ENCODE assay signal across 13 mouse cellular contexts in genomic region chr12:84388774-84389400, GRCm38 (mm10). TPM values are rescaled to one million over a fixed set of nuclear protein-coding genes. Genes with fewer than 3 reads are reported as not detected.
DNase-seq lines count a peak whose midpoint lies in the region; ATAC-seq and TF ChIP-seq lines count a peak whose summit lies in the region.
"Had no signal": no experiment of that assay in that cellular context is flagged by ENCODE, and none has a peak within 500 bp of the region (broad histone marks: within the 10 kb centered on the region; RNA-seq: fewer than 3 reads in every experiment).

No protein-coding gene starts in this region.

- DNase-seq in kidney, adult 2 months: peak; percentile 46
- peak; percentile 53 for DNase-seq in thymus, postnatal 0 days (ENCODE audit: low spot score)
- DNase-seq in thymus, postnatal 25 days: no peak
- no peak for DNase-seq in layer of hippocampus, adult 8-10 months (ENCODE audit: low spot score in 2 of 2)
- DNase-seq in left cerebral cortex, postnatal 14 days (ENCODE audit: low spot score in 2 of 2): no peak
- DNase-seq: adrenal gland, postnatal 14 days; cerebellum, adult 9-10 months had no signal

- WGBS in kidney, adult 2 months: 54% methylated on average over 14 of the region's 14 CpGs
- WGBS in kidney, embryonic 16.5 days: 67% methylated on average over 14 of the region's 14 CpGs
- 81% methylated on average over 14 of the region's 14 CpGs for WGBS in hindbrain, embryonic 13.5 days

- no peak overlapping the region for H3K4me3 ChIP-seq in kidney, adult 2 months (ENCODE audit: insufficient read depth, low read depth, low read length)
- no peak overlapping the region for H3K4me3 ChIP-seq in kidney, embryonic 16.5 days (ENCODE audit: low read length)
- H3K4me3 ChIP-seq in hindbrain, embryonic 13.5 days: no peak overlapping the region

- TF ChIP-seq CTCF in kidney, adult 2 months (conservative IDR thresholded peaks at IDR 0.05; ENCODE audit: insufficient read depth, insufficient read length, low read depth, low read length): no peak

- H3K27me3 ChIP-seq in kidney, adult 2 months (replicated peaks; ENCODE audit: control insufficient read depth, insufficient read depth, low read length): no peaks in the 10 kb centered on the region
- no peaks in the 10 kb centered on the region for H3K27me3 ChIP-seq in kidney, embryonic 16.5 days (ENCODE audit: insufficient read depth, low read length)
- H3K27me3 ChIP-seq in hindbrain, embryonic 13.5 days: no peaks in the 10 kb centered on the region

- TF ChIP-seq POLR2A in kidney, adult 2 months (IDR thresholded peaks at IDR 0.05; ENCODE audit: low read depth, low read length): no peak

- ATAC-seq in kidney, embryonic 16.5 days (ENCODE audit: low FRiP score, low TSS enrichment): no peak
- peak; percentile 58 for ATAC-seq in inflammation-experienced regulatory T-cells, adult 6 months
- no peak for ATAC-seq in hindbrain, embryonic 13.5 days (ENCODE audit: low FRiP score)
- ATAC-seq: midbrain, embryonic 16.5 days had no signal

- peaks cover 26% of the 10 kb centered on the region for H3K4me1 ChIP-seq in kidney, adult 2 months (ENCODE audit: control insufficient read depth, insufficient read depth, low read length)
- no peaks in the 10 kb centered on the region for H3K4me1 ChIP-seq in kidney, embryonic 16.5 days (ENCODE audit: insufficient read depth, low read length)
- H3K4me1 ChIP-seq in hindbrain, embryonic 13.5 days (replicated peaks): no peaks in the 10 kb centered on the region

- no peak overlapping the region for H3K9ac ChIP-seq in kidney, embryonic 16.5 days (replicated peaks; ENCODE audit: low read length)
- H3K9ac ChIP-seq in hindbrain, embryonic 13.5 days: no peak overlapping the region
- H3K9ac ChIP-seq: hindbrain, embryonic 14.5 days had no signal

- intact Hi-C loops in left cerebral cortex, postnatal 14 days (cut with DNase I): no loop called here

- H3K36me3 ChIP-seq in kidney, adult 2 months (ENCODE audit: control insufficient read depth, insufficient read depth, low read length): no peaks in the 10 kb centered on the region; the same call in none of the 2 replicates
- 0 out of 2 replicates have a peak, but pooled peaks cover 3% of the 10 kb centered on the region for H3K36me3 ChIP-seq in kidney, embryonic 16.5 days (ENCODE audit: insufficient read depth, low read length)
- H3K36me3 ChIP-seq in hindbrain, embryonic 13.5 days: peaks cover 45% of the 10 kb centered on the region

- peak overlapping the region; percentile 78 for H3K27ac ChIP-seq in kidney, adult 2 months (ENCODE audit: insufficient read depth, low read depth, low read length)
- no peak overlapping the region for H3K27ac ChIP-seq in kidney, embryonic 16.5 days (ENCODE audit: low read length)
- no peak overlapping the region for H3K27ac ChIP-seq in hindbrain, embryonic 13.5 days
- H3K27ac ChIP-seq: hindbrain, embryonic 14.5 days had no signal

- no peak overlapping the region for H3K4me2 ChIP-seq in kidney, embryonic 16.5 days (replicated peaks; ENCODE audit: low read depth, low read length)
- H3K4me2 ChIP-seq in hindbrain, embryonic 13.5 days: no peak overlapping the region
- H3K4me2 ChIP-seq: hindbrain, embryonic 14.5 days had no signal

- H3K9me3 ChIP-seq in kidney, embryonic 16.5 days (ENCODE audit: low read length): no peaks in the 10 kb centered on the region
- H3K9me3 ChIP-seq in hindbrain, embryonic 13.5 days: no peaks in the 10 kb centered on the region
- H3K9me3 ChIP-seq: G1E had no signal

RNA-seq across cellular contexts. Expression of gene Entpd5, which starts 19.9 kb away (rescaled TPM):
- 100 and 111 TPM in 2 replicates for polyA plus RNA-seq in kidney, adult 2 months (2012; rRNA removed)
- polyA plus RNA-seq in kidney, embryonic 16.5 days (2015; fragmentation: Nextera tagmentation; extraction: Ambion mirVana): 57.7 and 68.8 TPM in 2 replicates
- 50.0 and 52.7 TPM in 2 replicates for polyA plus RNA-seq in thymus, postnatal 0 days (2015; fragmentation: Nextera tagmentation; extraction: Ambion mirVana)
- polyA plus RNA-seq in inflammation-experienced regulatory T-cells, adult 6 months (2017; shearing (Covaris generic)): 10 to 100 TPM; 22.4 to 28.4 (median 24.5) TPM
- 10 to 100 TPM; 25.2 to 30.4 (median 29.1) TPM for total RNA-seq in layer of hippocampus, adult 8-10 months (2022)
- polyA plus RNA-seq in hindbrain, embryonic 13.5 days (2015; fragmentation: Nextera tagmentation; extraction: Ambion mirVana): 11.4 and 13.0 TPM in 2 replicates
- 10 to 100 TPM; 21.6 to 23.6 TPM for total RNA-seq in left cerebral cortex, postnatal 14 days (2021)

RNA-seq across cellular contexts. Expression of gene Bbof1, which starts 20.0 kb away (rescaled TPM):
- 0.46 and 0.58 TPM in 2 replicates for polyA plus RNA-seq in kidney, adult 2 months (2012; rRNA removed)
- polyA plus RNA-seq in kidney, embryonic 16.5 days (2015; fragmentation: Nextera tagmentation; extraction: Ambion mirVana): 1.5 and 2.2 TPM in 2 replicates
- 1.7 and 2.8 TPM in 2 replicates for polyA plus RNA-seq in thymus, postnatal 0 days (2015; fragmentation: Nextera tagmentation; extraction: Ambion mirVana)
- under 1 TPM; 0.30 to 0.69 (median 0.60) TPM for polyA plus RNA-seq in inflammation-experienced regulatory T-cells, adult 6 months (2017; shearing (Covaris generic))
- 10 to 100 TPM in 2 of 4 experiments, 1 to 10 TPM in 2; 8.3 to 12.7 (median 10.7) TPM for total RNA-seq in layer of hippocampus, adult 8-10 months (2022)
- 4.0 TPM in 2 replicates for polyA plus RNA-seq in hindbrain, embryonic 13.5 days (2015; fragmentation: Nextera tagmentation; extraction: Ambion mirVana)
- total RNA-seq in left cerebral cortex, postnatal 14 days (2021): 1 to 10 TPM; 6.8 to 8.3 TPM

RNA-seq across cellular contexts. Expression of gene Fam161b, which starts 27.3 kb away (rescaled TPM):
- 1.2 and 1.3 TPM in 2 replicates for polyA plus RNA-seq in kidney, adult 2 months (2012; rRNA removed)
- polyA plus RNA-seq in kidney, embryonic 16.5 days (2015; fragmentation: Nextera tagmentation; extraction: Ambion mirVana): 4.0 and 4.6 TPM in 2 replicates
- 1.1 and 1.2 TPM in 2 replicates for polyA plus RNA-seq in thymus, postnatal 0 days (2015; fragmentation: Nextera tagmentation; extraction: Ambion mirVana)
- polyA plus RNA-seq in inflammation-experienced regulatory T-cells, adult 6 months (2017; shearing (Covaris generic)): 1 to 10 TPM in 1 of 3 experiments, under 1 TPM in 2; 0.30 to 1.3 (median 0.43) TPM
- 10 to 100 TPM; 11.0 to 16.5 (median 13.0) TPM for total RNA-seq in layer of hippocampus, adult 8-10 months (2022)
- polyA plus RNA-seq in hindbrain, embryonic 13.5 days (2015; fragmentation: Nextera tagmentation; extraction: Ambion mirVana): 17.9 and 19.1 TPM in 2 replicates
- 10 to 100 TPM; 11.8 to 12.4 TPM for total RNA-seq in left cerebral cortex, postnatal 14 days (2021)

RNA-seq across cellular contexts. Expression of gene Coq6, which starts 27.4 kb away (rescaled TPM):
- polyA plus RNA-seq in kidney, adult 2 months (2012; rRNA removed): 47.7 and 51.2 TPM in 2 replicates
- polyA plus RNA-seq in kidney, embryonic 16.5 days (2015; fragmentation: Nextera tagmentation; extraction: Ambion mirVana): 54.3 and 56.0 TPM in 2 replicates
- polyA plus RNA-seq in thymus, postnatal 0 days (2015; fragmentation: Nextera tagmentation; extraction: Ambion mirVana): 30.3 and 36.6 TPM in 2 replicates
- polyA plus RNA-seq in inflammation-experienced regulatory T-cells, adult 6 months (2017; shearing (Covaris generic)): 10 to 100 TPM; 18.4 to 22.7 (median 19.4) TPM
- 10 to 100 TPM; 25.9 to 30.3 (median 28.5) TPM for total RNA-seq in layer of hippocampus, adult 8-10 months (2022)
- polyA plus RNA-seq in hindbrain, embryonic 13.5 days (2015; fragmentation: Nextera tagmentation; extraction: Ambion mirVana): 41.0 and 42.3 TPM in 2 replicates
- total RNA-seq in left cerebral cortex, postnatal 14 days (2021): 10 to 100 TPM; 22.7 to 23.8 TPM

RNA-seq across cellular contexts. Expression of gene Rnf113a2, which starts 28.1 kb away (rescaled TPM):
- polyA plus RNA-seq in kidney, adult 2 months (2012; rRNA removed): 5.6 and 6.2 TPM in 2 replicates
- 22.3 and 23.0 TPM in 2 replicates for polyA plus RNA-seq in kidney, embryonic 16.5 days (2015; fragmentation: Nextera tagmentation; extraction: Ambion mirVana)
- polyA plus RNA-seq in thymus, postnatal 0 days (2015; fragmentation: Nextera tagmentation; extraction: Ambion mirVana): 48.7 and 48.9 TPM in 2 replicates
- 10 to 100 TPM; 31.0 to 35.6 (median 31.9) TPM for polyA plus RNA-seq in inflammation-experienced regulatory T-cells, adult 6 months (2017; shearing (Covaris generic))
- total RNA-seq in layer of hippocampus, adult 8-10 months (2022): 10 to 100 TPM in 3 of 4 experiments, 1 to 10 TPM in 1; 9.1 to 16.9 (median 13.8) TPM
- 25.7 and 28.5 TPM in 2 replicates for polyA plus RNA-seq in hindbrain, embryonic 13.5 days (2015; fragmentation: Nextera tagmentation; extraction: Ambion mirVana)
- total RNA-seq in left cerebral cortex, postnatal 14 days (2021): 10 to 100 TPM; 10.8 to 13.7 TPM

Comparison
In these comparisons a context has a peak if more than half of its experiments do, and no peak if none do; other contexts are left out.
1. DNase-seq: peak in kidney, adult 2 months (single experiment) and thymus, postnatal 0 days (single experiment); none in thymus, postnatal 25 days (single experiment), layer of hippocampus, adult 8-10 months (0 of 2) and left cerebral cortex, postnatal 14 days (0 of 2).